Mouse (Mus musculus) urinary bladder, postnatal 25 days (tissue): ENCODE measurements around the gene Eaf2.

Experiments used
- DNase-seq: peaks from one replicate; pipeline ENCODE4 v3.0.0; 2022; ENCODE audit warnings: low spot score

Eaf2 gene

GRCm38 (mm10) chr16:36770191-36770771 lies 104.5 kb downstream of the Eaf2 start:
- DNase-seq: no peak

GRCm38 (mm10) chr16:36751979-36752378 lies 122.8 kb downstream of the Eaf2 start:
- no peak for DNase-seq

GRCm38 (mm10) chr16:36747767-36748166 lies 127.0 kb downstream of the Eaf2 start:
- DNase-seq: no peak

- no peak for DNase-seq
Observed at GRCm38 (mm10) chr16:36747068-36747467, 127.7 kb downstream of the Eaf2 start.

- no peak for DNase-seq
Observed at GRCm38 (mm10) chr16:36743580-36743979, 131.2 kb downstream of the Eaf2 start.
